Mouse (Mus musculus) subcutaneous adipose tissue, adult 2 months (tissue): ENCODE data around the gene Mogat2. TPM values are rescaled to one million over a fixed set of nuclear protein-coding genes. Genes with fewer than 3 reads are reported as not detected.

ENCODE experiments used
- polyA plus RNA-seq: library from polyadenylated mRNA; depleted of rRNA; stranded (reverse); fragments of >200 nt; gene quantifications from 2 replicates; pipeline ENCODE4 v1.2.3, GENCODE M21; 2012; ENCODE audit warnings: low replicate concordance; rRNA removed

Mogat2 gene
- polyA plus RNA-seq = 29.5 and 87.7 TPM in 2 replicates

DNA sequence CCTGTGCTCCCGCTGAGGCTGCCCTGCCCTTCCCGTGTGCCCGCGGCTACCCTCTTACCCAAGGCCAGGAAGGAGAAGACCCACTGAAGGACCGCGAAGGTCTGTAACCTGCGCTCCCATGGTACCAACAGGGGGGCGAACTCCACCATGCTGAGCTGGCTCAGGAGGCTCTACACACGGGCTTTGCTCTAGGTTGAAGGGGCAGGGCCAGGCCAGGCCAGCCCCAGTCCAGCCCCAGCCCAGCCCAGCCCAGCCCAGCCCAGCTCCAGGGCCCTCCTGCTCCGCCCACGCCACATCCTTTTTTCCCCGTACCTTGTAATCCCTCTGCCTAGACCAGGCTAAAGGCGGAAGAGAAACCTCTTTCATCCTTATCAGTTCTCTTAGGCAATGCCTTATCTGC, at the start of gene Mogat2:
Mogat2 (minus strand) TSS at position 203 of the 400 bp plus-strand sequence.

DNA sequence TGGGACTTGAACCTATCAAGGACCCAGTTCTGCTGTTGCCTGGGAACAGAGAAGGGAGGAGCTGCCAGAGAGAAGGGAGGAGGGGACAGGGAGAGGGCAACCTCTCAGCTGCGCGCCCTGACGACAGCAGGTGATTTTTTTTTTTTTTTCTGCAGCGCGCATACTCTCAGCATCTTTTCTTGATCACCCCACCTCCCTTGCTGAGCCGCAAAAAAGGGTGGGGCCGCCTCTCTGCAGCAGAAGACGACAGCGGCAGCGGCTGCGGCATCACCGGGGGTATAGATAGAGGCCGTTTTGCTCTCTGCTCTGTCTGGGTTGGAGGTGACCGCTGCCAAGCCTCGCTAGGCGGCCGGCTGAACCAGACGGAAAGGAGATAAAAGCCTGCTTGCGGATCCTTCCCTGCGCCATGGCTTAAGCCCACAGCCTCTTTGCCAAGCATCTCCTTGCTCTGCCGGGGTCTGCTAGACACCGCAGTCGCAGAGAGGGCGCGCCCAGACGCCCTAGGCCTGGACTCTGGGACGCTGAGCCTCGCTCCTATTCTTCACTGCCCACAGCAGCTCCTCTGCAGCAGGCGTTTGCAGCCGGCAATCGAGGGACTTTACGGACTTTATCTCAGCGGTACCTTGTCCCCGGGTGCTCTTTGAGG, 29.0 kb upstream of the Mogat2 start, which contains the start of gene Map6:
Map6 (plus strand) TSS at position 197 of the 646 bp plus-strand sequence.

DNA sequence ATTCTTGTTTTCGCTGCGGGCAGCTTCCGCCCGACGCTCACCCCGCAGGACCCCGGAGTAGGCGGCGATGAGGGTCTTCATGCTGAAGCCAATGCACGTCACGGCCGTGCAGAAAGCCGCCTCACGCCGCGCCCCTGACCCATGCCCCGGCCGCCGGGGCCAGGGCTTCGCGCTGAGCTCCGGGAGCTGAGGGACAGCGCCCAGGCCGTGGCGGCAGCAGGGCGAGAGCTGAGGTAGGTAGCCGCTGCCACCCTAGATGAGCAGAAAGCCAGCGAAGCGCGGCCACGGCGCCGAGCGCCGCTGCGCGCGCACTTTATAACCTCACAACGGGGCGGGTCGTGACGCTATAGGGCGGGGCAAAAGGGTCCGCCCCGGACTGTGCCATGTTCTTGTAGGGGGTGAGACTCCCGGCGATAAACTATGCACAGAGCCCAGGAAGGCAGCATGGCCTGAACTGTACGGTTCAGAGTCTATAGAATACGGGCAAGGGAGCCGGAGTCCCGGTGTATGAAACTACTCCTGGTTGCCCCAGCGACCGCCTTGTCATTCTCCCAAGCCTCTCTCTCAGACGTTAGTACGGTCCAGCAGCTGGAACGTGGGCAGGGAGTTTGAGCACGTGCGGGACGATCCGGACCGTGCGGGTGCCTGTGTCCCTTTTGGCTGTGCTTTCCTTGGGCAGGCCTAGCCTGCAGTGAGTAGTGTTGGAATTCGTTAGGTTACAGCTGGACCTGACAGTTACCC, 55.8 kb downstream of the Mogat2 start, which contains the start of gene Dgat2:
Dgat2 (minus strand) TSS at position 288 of the 741 bp plus-strand sequence.

Other genes with a start within 250 kb of the Mogat2 start
- gene Uvrag, start 97.5 kb downstream of the Mogat2 start, polyA plus RNA-seq = 11.7 and 17.4 TPM in 2 replicates
- gene Dgat2, start 55.9 kb downstream of the Mogat2 start, polyA plus RNA-seq = 1,858 and 5,128 TPM in 2 replicates
- gene Map6, start 28.8 kb upstream of the Mogat2 start, polyA plus RNA-seq = 15.9 and 26.0 TPM in 2 replicates
- gene Serpinh1, start 114.6 kb upstream of the Mogat2 start, polyA plus RNA-seq = 979 and 1,229 TPM in 2 replicates
- 23.6 and 29.6 TPM in 2 replicates for gene Gdpd5, start 142.8 kb upstream of the Mogat2 start, polyA plus RNA-seq
- gene Klhl35, start 227.4 kb upstream of the Mogat2 start, polyA plus RNA-seq = 0.93 and 0.99 TPM in 2 replicates
- 204 and 532 TPM in 2 replicates for gene Rps3, start 245.1 kb upstream of the Mogat2 start, polyA plus RNA-seq